Mouse (Mus musculus) limb, embryonic 11.5 days (tissue): Measurements from ENCODE around the gene Hnrnpl. TPM values are rescaled to one million over a fixed set of nuclear protein-coding genes. Genes with fewer than 3 reads are reported as not detected.
A peak's percentile ranks its signal among the peaks of the same experiment; 100 is the strongest.

Experiments
- ATAC-seq: fragments of 200-750 bp; cut with Nextera tagmentation; 2 replicates; pipeline ENCODE4 v1.8.0; 2017; ENCODE audit warnings: low read depth; ENCODE audit not compliant: insufficient number of reproducible peaks, low FRiP score, low TSS enrichment
- DNase-seq: peaks from one replicate; pipeline ENCODE4 v3.0.0-alpha.2; 2015; ENCODE audit warnings: low spot score
- H3K27ac ChIP-seq: fragments of 300-500 bp; sonication (generic); replicated peaks from 2 replicates; pipeline ENCODE4 v1.5.1; 2014; ENCODE audit warnings: low read depth, mild to moderate bottlenecking, low read length
- H3K27me3 ChIP-seq: fragments of 300-500 bp; sonication (generic); 2 replicates; pipeline ENCODE4 v1.6.1; 2014; ENCODE audit warnings: mild to moderate bottlenecking, low read length, mixed read lengths; ENCODE audit not compliant: control insufficient read depth, insufficient read depth
- H3K36me3 ChIP-seq: fragments of 300-500 bp; sonication (generic); 2 replicates; pipeline ENCODE4 v1.6.1; 2014; ENCODE audit warnings: mild to moderate bottlenecking, low read length, moderate library complexity, mixed read lengths; ENCODE audit not compliant: control insufficient read depth, insufficient read depth
- H3K4me1 ChIP-seq: fragments of 300-500 bp; sonication (generic); 2 replicates; pipeline ENCODE4 v1.6.1; 2014; ENCODE audit warnings: low read length, mixed read lengths; ENCODE audit not compliant: control insufficient read depth, insufficient read depth
- H3K4me2 ChIP-seq: fragments of 300-500 bp; sonication (generic); 2 replicates; pipeline ENCODE4 v1.6.1; 2014; ENCODE audit warnings: low read depth, mild to moderate bottlenecking, moderate library complexity; ENCODE audit not compliant: severe bottlenecking
- H3K4me3 ChIP-seq: fragments of 300-500 bp; sonication (generic); 2 replicates; pipeline ENCODE4 v1.5.1; 2014; ENCODE audit warnings: low read depth, low read length
- H3K9ac ChIP-seq: fragments of 300-500 bp; sonication (generic); 2 replicates; pipeline ENCODE4 v1.6.1; 2014; ENCODE audit warnings: mild to moderate bottlenecking, low read length
- H3K9me3 ChIP-seq: fragments of 300-500 bp; sonication (generic); 2 replicates; pipeline ENCODE4 v1.6.1; 2016; ENCODE audit warnings: low read length; ENCODE audit not compliant: control insufficient read depth
- WGBS: fragments of 180-500 bp; shearing (Covaris S2); extraction: QIAGEN DNeasy Blood & Tissue Kit; methylation state at CpG from one replicate; pipeline ENCODE4 v1.1.7; 2014; 5-methylcytosine and 5-hydroxymethylcytosine counted together
- polyA plus RNA-seq: library from polyadenylated mRNA; unstranded; fragments of >200 nt; fragmentation: Nextera tagmentation; extraction: Ambion mirVana; gene quantifications from 2 replicates; pipeline ENCODE4 v1.2.1, GENCODE M21; 2014

Gene Hnrnpl
- polyA plus RNA-seq, 1 experiment from 2014 or later = 362 TPM

- Histone ChIP-seq H3K9me3 (no peaks in the 10 kb centered on the region; the same call in 1 of the 2 replicates), H3K4me2 (no peak within 1 kb of the TSS), H3K4me1 (no peaks in the 10 kb centered on the region), H3K27me3 (no peaks in the 10 kb centered on the region), H3K36me3 (peaks cover 12% of the 10 kb centered on the region; the same call in 1 of the 2 replicates), H3K9ac (no peak within 1 kb of the TSS), H3K27ac (no peak within 1 kb of the TSS), H3K4me3 (no peak within 1 kb of the TSS)
- no peak for DNase-seq
- WGBS = 78% methylated on average over 6 of the region's 6 CpGs
- no peak for ATAC-seq
Measured at GRCm38 (mm10) chr7:28833723-28834347, 25.5 kb downstream of the Hnrnpl start, which contains the start of gene Lgals4. Gene Lgals4, plus strand, starts transcription at chr7:28833854.

GRCm38 (mm10) chr7:28836936-28837335, 28.6 kb downstream of the Hnrnpl start:
- Histone ChIP-seq H3K27ac (no peak overlapping the region), H3K9me3 (no peaks in the 10 kb centered on the region), H3K4me1 (no peaks in the 10 kb centered on the region), H3K36me3 (no peaks in the 10 kb centered on the region), H3K27me3 (no peaks in the 10 kb centered on the region), H3K9ac (no peak overlapping the region), H3K4me2 (no peak overlapping the region), H3K4me3 (no peak overlapping the region)
- ATAC-seq (no peak), DNase-seq (no peak)
- WGBS = 86% methylated on average over 5 of the region's 5 CpGs

- no peaks in the 10 kb centered on the region for H3K27me3 ChIP-seq
- no peak overlapping the region for H3K4me2 ChIP-seq
- no peak overlapping the region for H3K9ac ChIP-seq
- 76% methylated on average over 9 of the region's 9 CpGs for WGBS
- H3K4me3 ChIP-seq = no peak overlapping the region
- ATAC-seq (no peak), DNase-seq (no peak)
- H3K27ac ChIP-seq = no peak overlapping the region
- H3K4me1 ChIP-seq = no peaks in the 10 kb centered on the region
- no peaks in the 10 kb centered on the region for H3K9me3 ChIP-seq
- H3K36me3 ChIP-seq = no peaks in the 10 kb centered on the region
Measured at GRCm38 (mm10) chr7:28838331-28838730, 30.0 kb downstream of the Hnrnpl start.

GRCm38 (mm10) chr7:28847273-28847672, 38.9 kb downstream of the Hnrnpl start:
- H3K9me3 ChIP-seq = no peaks in the 10 kb centered on the region
- 90% methylated on average over 1 of the region's 1 CpGs for WGBS
- H3K9ac ChIP-seq = no peak overlapping the region
- H3K36me3 ChIP-seq = no peaks in the 10 kb centered on the region
- no peak overlapping the region for H3K4me3 ChIP-seq
- H3K27ac ChIP-seq = no peak overlapping the region
- no peaks in the 10 kb centered on the region for H3K27me3 ChIP-seq
- peaks cover 8% of the 10 kb centered on the region; the same call in 1 of the 2 replicates for H3K4me1 ChIP-seq
- no peak overlapping the region for H3K4me2 ChIP-seq
- DNase-seq = no peak
- ATAC-seq = no peak

- peak; percentile 52 for DNase-seq
- ATAC-seq = peak; percentile 69
- Histone ChIP-seq H3K9me3 (no peaks in the 10 kb centered on the region), H3K36me3 (no peaks in the 10 kb centered on the region), H3K9ac (no peak overlapping the region), H3K4me3 (no peak overlapping the region), H3K27me3 (no peaks in the 10 kb centered on the region), H3K27ac (no peak overlapping the region; the same call in 1 of the 2 replicates), H3K4me1 (peaks cover 8% of the 10 kb centered on the region; the same call in 1 of the 2 replicates), H3K4me2 (no peak overlapping the region)
- WGBS = 19% methylated on average over 1 of the region's 1 CpGs
Measured at GRCm38 (mm10) chr7:28849700-28850236, 41.4 kb downstream of the Hnrnpl start.

- no peaks in the 10 kb centered on the region for H3K36me3 ChIP-seq
- ATAC-seq (no peak), DNase-seq (no peak)
- H3K9me3 ChIP-seq = no peaks in the 10 kb centered on the region
- H3K27me3 ChIP-seq = no peaks in the 10 kb centered on the region
- H3K27ac ChIP-seq = no peak overlapping the region
- H3K4me3 ChIP-seq = no peak overlapping the region
- 84% methylated on average over 4 of the region's 4 CpGs for WGBS
- H3K4me1 ChIP-seq = peaks cover 8% of the 10 kb centered on the region; the same call in 1 of the 2 replicates
- no peak overlapping the region for H3K4me2 ChIP-seq
- H3K9ac ChIP-seq = no peak overlapping the region
Measured at GRCm38 (mm10) chr7:28850642-28851041, 42.3 kb downstream of the Hnrnpl start.

- H3K9ac ChIP-seq = no peak overlapping the region
- H3K36me3 ChIP-seq = no peaks in the 10 kb centered on the region
- DNase-seq (no peak), ATAC-seq (no peak)
- 87% methylated on average over 2 of the region's 2 CpGs for WGBS
- no peaks in the 10 kb centered on the region for H3K4me1 ChIP-seq
- H3K27me3 ChIP-seq = no peaks in the 10 kb centered on the region
- H3K27ac ChIP-seq = no peak overlapping the region
- H3K9me3 ChIP-seq = 0 out of 2 replicates have a peak, but pooled peaks cover 2% of the 10 kb centered on the region
- no peak overlapping the region for H3K4me3 ChIP-seq
- H3K4me2 ChIP-seq = no peak overlapping the region
Measured at GRCm38 (mm10) chr7:28859953-28860352, 51.6 kb downstream of the Hnrnpl start.

- Histone ChIP-seq H3K36me3 (no peaks in the 10 kb centered on the region), H3K27ac (no peak overlapping the region), H3K4me1 (no peaks in the 10 kb centered on the region), H3K9me3 (0 out of 2 replicates have a peak, but pooled peaks cover 2% of the 10 kb centered on the region), H3K4me2 (no peak overlapping the region), H3K27me3 (no peaks in the 10 kb centered on the region), H3K4me3 (no peak overlapping the region), H3K9ac (no peak overlapping the region)
- DNase-seq = no peak
- WGBS = 86% methylated on average over 6 of the region's 6 CpGs
- no peak for ATAC-seq
Measured at GRCm38 (mm10) chr7:28860898-28861297, 52.6 kb downstream of the Hnrnpl start.
